Mouse (Mus musculus) right cerebral cortex, adult 18-20 months (tissue): ENCODE data around the gene Ift43.

Source experiments
- DNase-seq: peaks from one replicate; pipeline ENCODE4 v3.0.0; 2022; ENCODE audit warnings: mixed read lengths

The Ift43 gene

DNA sequence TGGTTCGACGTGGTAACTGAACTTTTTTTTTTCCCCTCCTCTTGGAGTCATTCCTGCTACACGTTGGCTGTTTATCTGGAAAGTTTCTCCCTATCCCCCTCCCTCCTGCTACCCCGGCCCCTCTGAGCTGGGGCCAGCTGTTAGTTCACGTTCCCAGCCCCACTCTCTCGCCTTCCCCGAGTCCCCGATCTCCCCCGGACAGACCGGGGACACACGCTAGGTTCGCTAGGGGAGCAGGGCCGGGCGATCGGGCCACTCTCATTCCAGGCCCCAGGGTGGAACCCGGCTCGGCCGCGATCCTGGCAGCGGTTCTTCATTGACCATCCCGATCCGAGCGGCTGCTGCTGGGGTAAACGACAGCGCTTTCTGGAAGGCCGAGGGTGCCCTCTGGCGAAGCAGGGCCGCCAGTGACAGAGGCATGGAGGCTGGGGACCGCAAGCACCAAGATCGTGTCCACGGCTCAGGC is 3.1 kb upstream of the Ift43 start:
- peak; percentile 93 for DNase-seq

DNA sequence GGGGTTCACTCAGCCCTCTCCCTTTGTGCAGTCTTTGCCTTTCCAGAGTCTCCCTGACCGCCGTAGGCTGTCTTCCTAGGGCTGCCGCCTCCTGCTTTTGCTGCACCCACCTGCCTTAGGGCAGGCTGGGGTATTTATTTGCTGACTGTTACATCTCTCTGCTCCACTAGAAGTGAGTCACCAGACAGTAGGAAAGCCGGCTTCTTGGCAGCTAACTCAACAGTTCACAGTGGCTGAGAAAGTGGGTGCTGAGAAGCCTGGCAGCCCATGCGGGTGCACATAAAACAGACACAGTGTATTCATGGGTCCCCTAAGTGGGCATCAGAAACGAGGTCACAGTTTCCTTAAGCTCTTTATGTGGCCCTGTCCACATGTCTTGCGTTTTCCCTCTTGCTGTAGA is 3.5 kb downstream of the Ift43 start:
- peak; percentile 81 for DNase-seq

- DNase-seq: peak; percentile 49
These were observed 4.2 kb downstream of the Ift43 start for GRCm38 (mm10) chr12:86086550-86086949.

DNA sequence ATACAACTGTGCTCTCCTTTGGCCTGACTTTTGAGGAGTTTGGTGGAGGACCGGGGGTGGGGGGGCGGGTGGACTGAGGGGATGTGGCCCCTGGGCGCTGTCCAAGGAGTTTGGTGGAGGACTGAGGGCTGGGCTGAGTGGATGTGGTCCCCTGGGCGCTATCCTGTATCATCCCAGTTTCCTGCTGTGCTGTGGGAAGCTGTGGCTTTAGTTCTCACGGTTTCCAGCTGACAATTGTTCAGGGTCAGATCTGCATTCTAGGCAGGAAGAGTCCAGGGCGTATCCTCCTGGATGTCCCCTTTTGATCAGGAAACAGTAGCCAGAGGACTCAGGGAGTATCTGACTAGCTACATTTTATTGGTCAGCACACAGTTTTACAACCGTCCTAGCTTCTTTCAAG is 5.7 kb downstream of the Ift43 start:
- DNase-seq: no peak

- DNase-seq: peak; percentile 39
These were observed 8.4 kb downstream of the Ift43 start for GRCm38 (mm10) chr12:86090764-86091163.

DNA sequence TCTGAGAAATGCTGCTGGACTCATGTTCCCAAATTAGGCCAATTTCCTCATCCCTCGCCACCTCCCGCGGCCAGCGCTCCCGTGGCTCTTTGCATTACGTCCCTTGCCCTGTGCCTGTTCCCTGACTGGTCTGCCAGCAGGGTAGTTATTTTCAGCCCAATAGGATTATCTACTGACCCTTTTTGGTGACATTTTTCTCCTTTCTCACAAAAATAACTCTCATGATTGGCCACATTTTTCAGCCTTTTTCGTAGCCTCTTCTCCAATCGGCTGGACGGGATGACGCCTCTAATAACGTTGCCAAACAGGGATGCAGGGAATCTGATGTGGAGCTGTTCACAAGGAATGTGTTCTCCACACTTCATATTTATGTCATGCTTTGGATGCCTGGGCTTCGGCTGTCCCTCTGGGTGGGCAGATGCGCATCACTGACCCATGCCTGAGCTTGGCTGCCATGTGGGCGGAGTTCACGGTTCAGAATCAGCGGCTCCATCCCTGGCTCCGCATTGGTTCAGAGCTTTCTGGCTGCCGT is 9.3 kb downstream of the Ift43 start:
- no peak for DNase-seq

DNA sequence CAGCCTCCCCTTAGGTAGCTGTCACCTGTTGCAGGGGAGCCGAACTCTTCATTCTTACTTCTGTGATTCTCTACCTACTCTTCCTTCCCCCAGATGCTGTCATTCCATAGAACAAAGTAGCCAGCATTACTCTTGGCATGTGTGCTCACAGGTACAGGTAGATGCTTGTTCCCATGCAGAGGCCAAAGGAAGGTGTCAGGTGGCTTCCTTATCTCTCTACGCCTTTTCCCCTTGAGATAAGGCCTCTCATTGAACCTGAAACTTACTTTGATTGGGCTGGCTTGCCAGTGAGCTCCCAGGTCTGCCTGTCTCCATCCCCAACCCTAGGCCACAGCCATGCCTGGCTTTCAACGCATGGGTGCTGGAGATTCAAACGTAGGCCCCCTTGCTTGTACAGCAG is 11.7 kb downstream of the Ift43 start:
- DNase-seq: no peak

GRCm38 (mm10) chr12:86095806-86096205 is 13.5 kb downstream of the Ift43 start:
- no peak for DNase-seq

DNA sequence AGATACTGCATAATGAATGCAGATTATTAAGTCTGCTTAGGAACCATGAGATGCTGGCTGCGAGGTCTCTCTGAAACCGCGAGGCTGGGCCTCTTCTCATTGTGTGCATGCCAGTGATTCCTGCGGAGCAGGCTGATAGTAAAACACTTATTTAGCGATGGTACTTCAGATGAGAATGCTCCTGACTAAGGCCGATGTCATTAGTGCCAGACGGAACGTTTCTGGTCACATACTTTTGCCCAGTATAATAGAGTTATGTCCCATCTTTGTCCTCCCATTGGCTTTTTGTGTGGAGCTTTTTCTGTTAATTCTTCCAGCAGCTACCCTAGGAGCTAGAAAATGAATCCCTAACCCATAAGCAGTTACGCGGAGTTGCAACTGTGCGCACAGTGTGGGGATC is 15.4 kb downstream of the Ift43 start:
- no peak for DNase-seq

DNA sequence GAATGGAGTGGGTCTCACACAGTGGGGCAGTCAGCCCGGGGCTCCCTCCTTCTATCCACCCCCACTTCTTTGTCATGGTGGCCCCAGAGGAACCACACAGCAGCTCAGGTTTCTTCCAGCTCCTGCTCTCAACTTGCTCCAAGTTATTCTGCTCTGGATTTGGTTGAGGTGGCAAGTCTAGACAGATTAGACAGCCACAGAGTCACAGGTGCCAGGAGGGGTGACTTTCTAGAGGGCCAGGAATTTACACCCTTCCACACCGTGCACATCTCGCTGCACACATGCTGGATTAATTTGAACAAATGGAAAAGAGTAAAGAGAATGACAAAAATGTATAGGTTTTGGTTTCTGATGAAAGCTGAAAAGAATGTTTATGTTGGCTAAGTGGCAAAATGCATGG is 18.4 kb downstream of the Ift43 start:
- no peak for DNase-seq

GRCm38 (mm10) chr12:86102686-86103085 is 20.3 kb downstream of the Ift43 start:
- DNase-seq: no peak

- peak; percentile 59 for DNase-seq
These were observed 21.1 kb downstream of the Ift43 start for GRCm38 (mm10) chr12:86103391-86103790.

DNA sequence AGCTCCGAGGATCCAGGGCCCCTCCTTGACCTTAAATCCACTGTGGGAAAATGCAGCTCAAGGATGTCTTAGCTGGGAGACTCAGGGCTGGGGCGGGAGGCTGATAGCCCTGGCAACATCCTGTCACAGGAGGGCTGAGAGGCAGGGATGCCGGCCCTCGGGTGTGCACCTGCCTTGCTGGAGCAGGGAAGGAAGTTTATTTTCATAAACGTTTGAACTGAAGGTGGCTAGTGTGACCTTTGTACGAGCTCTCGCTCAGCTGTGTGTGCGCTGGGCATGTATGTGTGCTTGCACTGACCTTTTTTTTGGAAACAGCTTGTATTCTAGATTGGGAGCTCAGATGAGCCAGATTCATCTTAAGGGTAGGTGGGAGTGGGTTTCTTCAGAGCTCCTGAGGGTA is 21.5 kb downstream of the Ift43 start:
- DNase-seq: no peak

DNA sequence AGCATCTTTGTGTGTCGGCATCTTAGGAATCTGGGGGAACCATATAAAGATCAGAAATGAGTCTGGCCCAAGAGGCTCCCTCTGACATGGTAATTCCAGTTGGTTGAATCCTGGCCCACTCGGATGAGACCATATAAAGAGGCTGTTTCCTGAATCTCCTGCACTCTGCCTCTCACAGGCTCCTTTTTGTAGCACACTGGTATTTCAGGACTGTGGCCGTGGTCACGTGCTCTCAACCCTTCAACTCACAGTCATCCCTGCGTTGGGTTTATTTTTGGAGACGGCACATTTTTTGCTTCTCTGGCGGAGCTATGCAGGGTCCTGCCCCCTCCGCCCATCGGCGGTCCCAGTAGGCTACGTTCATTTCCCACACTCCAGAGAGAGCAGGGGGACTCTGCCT is 22.0 kb downstream of the Ift43 start:
- no peak for DNase-seq

- DNase-seq: no peak
These were observed 23.2 kb downstream of the Ift43 start for GRCm38 (mm10) chr12:86105546-86105945.

GRCm38 (mm10) chr12:86106086-86106485 is 23.7 kb downstream of the Ift43 start:
- no peak for DNase-seq

- no peak for DNase-seq
These were observed 25.3 kb downstream of the Ift43 start for GRCm38 (mm10) chr12:86107645-86108044.

DNA sequence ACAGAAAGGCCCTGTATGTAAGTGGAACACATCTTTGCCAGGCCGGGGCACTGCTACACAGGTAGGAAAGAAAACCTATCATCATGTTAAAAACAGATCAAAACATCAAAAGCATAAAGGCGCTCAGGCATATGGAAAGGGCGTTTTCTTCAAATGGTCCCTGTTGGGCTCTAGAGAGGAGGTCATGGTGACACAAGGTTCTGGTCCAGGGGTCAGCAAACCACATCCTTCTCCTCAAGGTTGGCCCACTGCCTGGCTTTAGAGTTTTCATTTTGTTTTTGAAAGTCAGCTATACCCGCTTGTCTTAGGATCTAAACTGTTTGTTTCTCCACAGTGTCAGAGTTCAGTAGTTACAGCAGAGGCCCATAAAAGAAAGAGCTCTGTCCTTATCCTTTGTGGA is 27.2 kb downstream of the Ift43 start:
- DNase-seq: no peak

- no peak for DNase-seq
These were observed 28.3 kb downstream of the Ift43 start for GRCm38 (mm10) chr12:86110637-86111036.

- no peak for DNase-seq
These were observed 34.0 kb downstream of the Ift43 start for GRCm38 (mm10) chr12:86116295-86116835.

GRCm38 (mm10) chr12:86124016-86124415 is 41.7 kb downstream of the Ift43 start:
- no peak for DNase-seq

DNA sequence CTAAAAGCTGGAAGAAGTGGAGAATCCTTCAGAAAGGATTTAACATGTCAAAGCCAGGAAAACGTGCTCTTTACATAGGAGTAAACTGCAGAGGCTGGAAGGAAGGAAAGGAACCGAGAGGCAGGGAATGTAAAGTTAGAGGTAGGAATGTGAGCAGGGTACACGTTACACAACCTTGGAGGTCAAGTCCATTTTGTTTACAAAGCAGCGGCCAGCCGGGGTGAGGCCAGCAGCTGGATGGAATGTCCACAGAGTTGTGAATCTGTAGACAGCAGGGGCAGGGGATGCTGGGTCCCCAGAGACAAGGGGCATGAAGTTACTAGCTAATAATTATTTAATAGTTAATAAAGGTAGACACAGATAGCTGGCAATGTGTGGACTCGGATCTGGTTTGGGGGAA is 45.8 kb downstream of the Ift43 start:
- DNase-seq: no peak

- no peak for DNase-seq
These were observed 46.7 kb downstream of the Ift43 start for GRCm38 (mm10) chr12:86129005-86129404.

GRCm38 (mm10) chr12:86129696-86130095 is 47.4 kb downstream of the Ift43 start:
- no peak for DNase-seq

DNA sequence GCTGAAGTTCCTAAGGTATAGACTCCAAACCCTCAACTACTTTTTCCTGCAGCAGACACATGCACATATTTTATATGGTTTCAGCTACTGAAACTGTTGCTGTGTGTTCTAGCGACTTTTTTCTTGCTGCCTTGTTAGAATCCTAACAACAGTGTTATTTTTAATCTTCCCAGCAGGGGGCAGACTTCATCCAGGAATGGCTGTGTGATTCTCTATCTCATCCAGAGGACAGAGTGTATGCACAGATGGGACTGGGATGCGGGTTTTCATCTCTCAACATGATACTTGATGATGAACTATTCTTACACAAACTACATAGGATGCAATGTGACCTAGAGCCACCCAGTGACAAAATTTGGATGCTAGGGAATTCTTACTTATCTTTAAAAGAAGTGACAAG is 50.5 kb downstream of the Ift43 start:
- peak; percentile 80 for DNase-seq
